Mouse (Mus musculus) ovary, postnatal 36 days (tissue): ENCODE measurements at regions not wholly inside any gene's neighbourhood (a gene's known extent, or its start where the extent isn't known, plus 50 kb on each side); places are given as distances from the start of the nearest gene placed in this dataset.
A peak's percentile ranks its signal among the peaks of the same experiment; 100 is the strongest.

ENCODE experiments used
- DNase-seq: peaks from one replicate; pipeline ENCODE4 v3.0.0; 2022; ENCODE audit warnings: low spot score, mixed read lengths

- DNase-seq: no peak
These were observed 53.6 kb upstream of the Otol1 start for GRCm38 (mm10) chr3:69953674-69954329.

- peak; percentile 13 for DNase-seq
These were observed 63.2 kb upstream of the Sptssb start for GRCm38 (mm10) chr3:69922792-69923418.

GRCm38 (mm10) chr3:69912859-69913258 lies 53.1 kb upstream of the Sptssb start:
- no peak for DNase-seq

- no peak for DNase-seq
These were observed 50.3 kb upstream of the Sptssb start for GRCm38 (mm10) chr3:69910073-69910472.
